Mouse (Mus musculus) cerebellum, adult 2 months (tissue): Measurements from ENCODE around the gene Nfkbid.

ENCODE experiments used
- CTCF ChIP-seq: fragments of 200-500 bp; IDR thresholded peaks from 2 replicates; pipeline ENCODE4 v1.5.1; 2011; ENCODE audit warnings: low read depth, mild to moderate bottlenecking, control low read depth, low read length, moderate library complexity, borderline replicate concordance; ENCODE audit not compliant: insufficient read depth
- POLR2A ChIP-seq: fragments of 200-500 bp; IDR thresholded peaks from 2 replicates; pipeline ENCODE4 v1.6.1; 2011; ENCODE audit warnings: low read length, control low read depth, borderline replicate concordance; ENCODE audit not compliant: insufficient read depth

DNA sequence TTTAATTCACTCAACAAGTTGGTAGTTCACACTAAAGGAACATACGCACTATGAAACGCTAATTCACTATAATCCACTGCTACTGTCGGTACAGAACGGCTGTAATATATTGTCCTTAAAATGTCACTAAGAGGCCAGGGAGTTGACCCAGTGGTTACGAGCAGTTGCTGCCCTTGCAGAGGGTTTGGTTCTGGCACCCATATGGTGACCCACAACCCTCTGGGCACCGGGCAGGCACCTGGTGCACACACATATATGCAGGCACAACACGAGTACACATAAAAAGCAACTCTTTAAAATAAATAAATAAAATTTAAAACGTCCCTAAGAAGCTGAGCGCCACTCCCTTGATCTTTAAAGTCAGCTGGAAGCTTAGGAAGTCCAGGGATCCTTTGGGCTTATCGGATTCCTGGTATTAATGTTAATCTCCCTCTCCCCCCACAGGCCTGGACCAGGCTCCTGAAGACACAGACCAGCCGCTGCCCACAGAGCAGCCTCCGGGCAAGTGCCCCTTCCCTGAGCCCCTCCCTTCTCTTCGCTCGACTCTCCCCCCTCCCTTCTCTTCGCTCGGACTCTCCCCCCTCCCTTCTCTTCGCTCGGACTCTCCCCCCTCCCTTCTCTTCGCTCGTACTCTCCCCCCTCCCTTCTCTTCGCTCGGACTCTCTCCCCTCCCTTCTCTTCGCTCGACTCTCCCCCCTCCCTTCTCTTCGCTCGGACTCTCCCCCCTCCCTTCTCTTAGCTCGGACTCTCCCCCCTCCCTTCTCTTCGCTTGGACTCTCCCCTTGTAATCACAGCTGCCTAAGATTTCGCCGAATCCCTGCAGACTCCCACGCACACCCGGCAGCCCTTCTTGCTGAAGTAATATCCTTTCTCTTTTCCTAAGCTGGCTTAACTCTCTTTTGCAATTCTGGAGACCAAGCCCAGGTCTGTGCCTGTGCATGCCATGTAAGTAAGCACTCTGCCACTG lies 56.2 kb downstream of the Nfkbid start:
- TF ChIP-seq CTCF: no peak
- no peak for TF ChIP-seq POLR2A
